Mouse (Mus musculus) kidney, adult 2 months (tissue): Measurements from ENCODE around the gene Phka1. TPM values are rescaled to one million over a fixed set of nuclear protein-coding genes. Genes with fewer than 3 reads are reported as not detected.

Experiments
- DNase-seq: peaks from one replicate; pipeline ENCODE4 v3.0.0; 2021
- H3K27ac ChIP-seq: fragments of 200-500 bp; 2 replicates; pipeline ENCODE4 v1.5.1; 2012; ENCODE audit warnings: low read depth, low read length, control low read depth, inconsistent platforms; ENCODE audit not compliant: insufficient read depth
- H3K27me3 ChIP-seq: fragments of 200-500 bp; replicated peaks from 2 replicates; pipeline ENCODE4 v1.6.1; 2012; ENCODE audit warnings: mild to moderate bottlenecking, moderate library complexity, low read length, inconsistent platforms; ENCODE audit not compliant: control insufficient read depth, insufficient read depth
- H3K36me3 ChIP-seq: fragments of 200-500 bp; 2 replicates; pipeline ENCODE4 v1.6.1; 2012; ENCODE audit warnings: mild to moderate bottlenecking, moderate library complexity, low read length, inconsistent platforms; ENCODE audit not compliant: control insufficient read depth, insufficient read depth
- H3K4me1 ChIP-seq: fragments of 200-500 bp; 2 replicates; pipeline ENCODE4 v1.6.1; 2011; ENCODE audit warnings: low read length; ENCODE audit not compliant: control insufficient read depth, insufficient read depth
- H3K4me3 ChIP-seq: fragments of 200-500 bp; 2 replicates; pipeline ENCODE4 v1.5.1; 2011; ENCODE audit warnings: mild to moderate bottlenecking, low read depth, low read length, control low read depth; ENCODE audit not compliant: insufficient read depth
- CTCF ChIP-seq: fragments of 200-500 bp; conservative IDR thresholded peaks from 2 replicates; pipeline ENCODE4 v1.5.1; 2011; ENCODE audit warnings: low read depth, mild to moderate bottlenecking, control low read depth, low read length, moderate library complexity, mixed read lengths; ENCODE audit not compliant: insufficient read depth, insufficient read length
- POLR2A ChIP-seq: fragments of 200-500 bp; IDR thresholded peaks from one replicate; pipeline ENCODE4 v1.6.1; 2011; ENCODE audit warnings: low read depth, low read length, control low read depth
- WGBS: fragments of 180-500 bp; shearing (Covaris S2); methylation state at CpG from one replicate; pipeline ENCODE4 v1.1.7; 2018; 5-methylcytosine and 5-hydroxymethylcytosine counted together
- polyA plus RNA-seq: library from polyadenylated mRNA; depleted of rRNA; stranded (reverse); fragments of >200 nt; gene quantifications from 2 replicates; pipeline ENCODE4 v1.2.3, GENCODE M21; 2012

Gene Phka1
- polyA plus RNA-seq, 1 experiment: 6.1 TPM

- WGBS: 0% methylated on average over 27 of the region's 27 CpGs
- Histone ChIP-seq H3K4me3 (peak within 1 kb of the TSS; percentile 99), H3K27ac (peak within 1 kb of the TSS; percentile 73; the same call in 1 of the 2 replicates), H3K36me3 (no peaks in the 10 kb centered on the region), H3K27me3 (no peaks in the 10 kb centered on the region), H3K4me1 (no peaks in the 10 kb centered on the region)
- TF ChIP-seq CTCF: no peak
- DNase-seq: peak; percentile 68
Measured at GRCm38 (mm10) chrX:102504644-102505481, 139.2 kb downstream of the Phka1 start, which contains the start of gene Hdac8. TSS of gene Hdac8 (minus strand) at chrX:102505359.

GRCm38 (mm10) chrX:102504179-102504578 is 139.9 kb downstream of the Phka1 start:
- Histone ChIP-seq H3K4me3 (peak overlapping the region; percentile 99), H3K27ac (no peak overlapping the region), H3K36me3 (no peaks in the 10 kb centered on the region), H3K4me1 (no peaks in the 10 kb centered on the region), H3K27me3 (no peaks in the 10 kb centered on the region)
- no peak for DNase-seq
- no peak for TF ChIP-seq CTCF
- TF ChIP-seq POLR2A: no peak
- WGBS: 11% methylated on average over 10 of the region's 10 CpGs

GRCm38 (mm10) chrX:102493992-102494730 is 149.9 kb downstream of the Phka1 start:
- WGBS: 66% methylated on average over 6 of the region's 6 CpGs

GRCm38 (mm10) chrX:102485575-102485974 is 158.5 kb downstream of the Phka1 start:
- H3K27ac ChIP-seq: no peak overlapping the region
- no peaks in the 10 kb centered on the region for H3K36me3 ChIP-seq
- TF ChIP-seq POLR2A: no peak
- no peak for TF ChIP-seq CTCF
- H3K4me1 ChIP-seq: no peaks in the 10 kb centered on the region
- WGBS: 77% methylated on average over 7 of the region's 7 CpGs
- DNase-seq: no peak
- no peak overlapping the region for H3K4me3 ChIP-seq
- no peaks in the 10 kb centered on the region for H3K27me3 ChIP-seq

More at GRCm38 (mm10) chrX:102493992-102494730, 149.9 kb downstream of the Phka1 start:
- H3K27ac ChIP-seq: no peak overlapping the region
- DNase-seq: no peak
- H3K4me1 ChIP-seq: no peaks in the 10 kb centered on the region
- H3K27me3 ChIP-seq: no peaks in the 10 kb centered on the region
- TF ChIP-seq POLR2A (no peak), CTCF (peak; percentile 32; the same call in 1 of the 2 replicates)
- H3K4me3 ChIP-seq: no peak overlapping the region
- H3K36me3 ChIP-seq: no peaks in the 10 kb centered on the region

DNA sequence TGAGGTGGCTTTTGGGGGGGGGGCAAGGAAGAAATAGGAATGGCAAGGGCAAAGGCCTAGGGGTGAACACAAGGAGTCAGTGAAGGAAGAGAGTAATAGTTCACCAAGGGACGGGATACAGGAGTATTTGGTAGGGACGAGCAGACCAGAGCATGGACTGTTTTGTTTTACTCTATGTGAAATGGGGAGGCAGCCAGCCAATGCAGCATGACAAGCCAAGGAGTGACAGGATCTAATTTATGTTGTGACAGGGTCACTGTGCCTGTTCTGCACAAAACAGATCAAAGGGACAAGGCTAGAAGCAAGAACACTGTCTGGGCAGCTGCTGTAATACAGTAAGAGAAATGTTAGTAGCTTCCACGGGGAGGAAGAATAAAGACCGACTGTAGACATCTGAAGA is 164.4 kb downstream of the Phka1 start:
- 54% methylated on average over 4 of the region's 4 CpGs for WGBS

GRCm38 (mm10) chrX:102478965-102479364 is 165.1 kb downstream of the Phka1 start:
- no peak overlapping the region for H3K4me3 ChIP-seq
- H3K4me1 ChIP-seq: no peaks in the 10 kb centered on the region
- 15% methylated on average over 4 of the region's 4 CpGs for WGBS
- no peak for TF ChIP-seq CTCF
- no peak for TF ChIP-seq POLR2A
- H3K27ac ChIP-seq: no peak overlapping the region
- no peaks in the 10 kb centered on the region for H3K27me3 ChIP-seq
- DNase-seq: peak; percentile 53
- H3K36me3 ChIP-seq: no peaks in the 10 kb centered on the region

More for the DNA sequence above, 164.4 kb downstream of the Phka1 start:
- no peaks in the 10 kb centered on the region for H3K4me1 ChIP-seq
- no peak overlapping the region for H3K27ac ChIP-seq
- H3K4me3 ChIP-seq: no peak overlapping the region
- H3K36me3 ChIP-seq: no peaks in the 10 kb centered on the region
- no peak for TF ChIP-seq POLR2A
- no peak for TF ChIP-seq CTCF
- no peaks in the 10 kb centered on the region for H3K27me3 ChIP-seq
- DNase-seq: no peak

DNA sequence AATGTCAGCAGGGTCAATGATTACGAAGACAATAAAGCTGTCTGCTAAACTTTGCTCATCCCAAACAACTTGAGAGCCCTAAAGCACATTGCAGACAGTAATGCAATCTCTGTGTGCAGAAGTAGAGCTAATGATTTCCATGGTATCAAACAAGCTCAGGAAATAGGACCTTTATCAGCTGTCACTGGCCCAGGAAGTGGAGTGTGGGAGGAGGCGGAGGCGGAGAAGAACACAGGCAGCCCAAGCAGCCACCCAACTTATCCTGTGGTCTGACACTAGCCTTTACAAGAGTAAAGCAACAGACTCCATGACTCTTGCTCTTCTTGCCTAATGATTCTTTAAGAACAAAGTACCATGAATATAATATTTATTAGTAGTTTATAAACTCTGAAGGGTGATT is 165.6 kb downstream of the Phka1 start:
- H3K27me3 ChIP-seq: no peaks in the 10 kb centered on the region
- H3K4me1 ChIP-seq: no peaks in the 10 kb centered on the region
- TF ChIP-seq POLR2A: no peak
- no peak for TF ChIP-seq CTCF
- no peak overlapping the region for H3K27ac ChIP-seq
- H3K36me3 ChIP-seq: no peaks in the 10 kb centered on the region
- DNase-seq: peak; percentile 0
- 69% methylated on average over 3 of the region's 3 CpGs for WGBS
- no peak overlapping the region for H3K4me3 ChIP-seq
